Mouse (Mus musculus): ENCODE data around the gene Drd4.

Gene Drd4

DNA sequence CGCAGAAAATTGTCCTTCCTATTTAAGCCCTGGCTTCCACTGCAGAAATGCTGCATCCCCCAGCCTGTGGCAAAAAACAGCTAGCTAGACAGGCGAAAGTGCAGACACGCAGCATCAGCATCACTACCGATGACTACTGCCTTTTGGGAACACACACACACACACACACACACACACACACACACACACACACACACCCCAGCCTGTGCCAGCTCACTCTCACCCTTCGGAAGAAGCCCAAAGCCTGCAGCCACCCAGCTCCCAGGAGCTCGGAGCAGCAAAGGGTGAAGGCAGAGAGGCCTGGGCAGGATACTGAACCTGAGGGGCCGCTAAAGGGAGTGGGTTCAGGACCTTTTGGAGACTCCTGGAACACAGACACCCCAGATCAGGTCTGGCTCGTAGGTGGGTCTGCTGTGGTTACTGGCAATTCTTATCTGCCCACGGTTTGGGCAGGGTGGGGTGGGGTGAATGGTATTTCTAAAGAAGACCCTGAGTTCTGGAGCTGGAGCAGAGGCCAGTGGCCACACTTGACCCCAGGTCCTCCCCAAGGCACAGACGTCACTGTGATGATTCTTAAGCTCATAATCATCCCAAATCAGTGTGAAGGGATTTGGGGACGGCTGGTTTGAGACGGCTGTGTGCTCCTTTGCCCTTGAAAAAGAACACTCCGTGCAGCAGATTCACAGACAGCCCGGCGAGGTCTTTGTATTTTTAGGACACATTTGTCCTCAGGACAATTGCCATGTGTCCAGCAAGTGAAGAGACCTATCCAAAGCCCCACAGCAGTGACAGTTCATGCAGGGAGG lies 980 bp downstream of the Drd4 start:
- DNase-seq (ENCODE audit: low spot score in 2 of 2), result no peak

DNA sequence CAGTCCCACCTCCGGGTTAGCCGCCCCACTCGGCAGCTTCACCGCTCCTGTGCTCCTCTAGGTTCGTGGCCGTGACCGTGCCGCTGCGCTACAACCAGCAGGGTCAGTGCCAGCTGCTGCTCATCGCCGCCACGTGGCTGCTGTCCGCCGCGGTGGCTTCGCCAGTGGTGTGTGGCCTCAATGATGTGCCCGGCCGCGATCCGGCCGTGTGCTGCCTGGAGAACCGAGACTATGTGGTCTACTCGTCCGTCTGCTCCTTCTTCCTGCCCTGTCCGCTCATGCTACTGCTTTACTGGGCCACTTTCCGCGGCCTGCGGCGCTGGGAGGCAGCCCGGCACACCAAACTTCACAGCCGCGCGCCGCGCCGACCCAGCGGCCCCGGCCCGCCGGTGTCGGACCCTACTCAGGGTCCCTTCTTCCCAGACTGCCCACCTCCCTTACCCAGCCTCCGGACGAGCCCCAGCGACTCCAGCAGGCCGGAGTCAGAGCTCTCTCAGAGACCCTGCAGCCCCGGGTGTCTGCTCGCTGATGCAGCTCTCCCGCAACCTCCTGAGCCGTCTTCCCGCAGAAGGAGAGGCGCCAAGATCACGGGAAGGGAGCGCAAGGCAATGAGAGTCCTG lies 2.2 kb downstream of the Drd4 start:
- DNase-seq (ENCODE audit: low spot score in 2 of 2), result no peak

DNA sequence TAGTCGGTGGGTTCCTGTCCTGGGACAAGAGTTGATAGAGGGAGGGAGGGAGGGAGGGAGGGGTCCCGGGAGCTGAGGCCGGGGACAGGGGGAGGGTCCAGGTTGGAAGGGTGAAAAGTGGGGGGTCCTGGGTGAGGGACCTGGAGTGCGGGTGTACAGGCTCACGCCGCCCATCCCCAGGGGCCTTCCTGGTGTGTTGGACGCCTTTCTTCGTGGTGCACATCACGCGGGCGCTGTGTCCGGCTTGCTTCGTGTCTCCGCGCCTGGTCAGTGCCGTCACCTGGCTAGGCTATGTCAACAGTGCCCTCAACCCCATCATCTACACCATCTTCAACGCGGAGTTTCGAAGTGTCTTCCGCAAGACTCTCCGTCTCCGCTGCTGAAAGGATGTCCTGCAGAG lies 2.7 kb downstream of the Drd4 start:
- DNase-seq (ENCODE audit: low spot score in 2 of 2), result no peak

DNA sequence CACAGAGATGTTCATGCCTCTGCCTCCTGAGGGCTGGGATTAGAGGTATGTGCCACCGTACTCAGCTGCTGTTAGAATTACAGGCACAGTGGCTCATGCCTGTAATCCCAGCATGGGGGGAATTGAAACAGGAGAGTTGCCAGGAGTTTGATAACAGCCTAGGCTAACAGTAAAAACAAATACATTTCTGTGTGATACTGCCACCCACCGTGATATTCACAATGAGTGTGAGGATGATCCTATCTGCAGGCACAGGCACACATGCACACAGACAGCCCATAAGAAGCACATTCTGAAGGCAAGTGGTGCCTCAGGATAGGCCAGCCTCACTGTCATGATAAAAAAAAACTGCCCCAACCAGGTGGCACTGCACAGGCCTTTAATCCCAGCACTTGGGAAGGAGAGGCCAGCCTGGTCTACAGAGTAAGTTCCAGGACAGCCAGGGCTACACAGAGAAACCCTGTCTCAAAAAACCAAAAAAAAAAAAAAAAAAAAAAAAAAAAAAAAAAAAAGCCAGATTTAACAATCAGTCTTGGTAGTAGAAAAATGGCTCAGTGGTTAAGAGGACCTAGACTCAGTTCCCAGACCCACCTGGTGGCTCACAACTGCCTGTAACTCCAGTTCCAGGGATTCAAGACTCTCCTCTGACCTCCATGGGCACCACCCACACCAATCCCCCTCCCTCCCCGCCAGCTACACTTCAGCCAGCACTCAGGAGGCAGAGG lies 6.3 kb downstream of the Drd4 start:
- DNase-seq (ENCODE audit: low spot score in 2 of 2), result no peak

DNA sequence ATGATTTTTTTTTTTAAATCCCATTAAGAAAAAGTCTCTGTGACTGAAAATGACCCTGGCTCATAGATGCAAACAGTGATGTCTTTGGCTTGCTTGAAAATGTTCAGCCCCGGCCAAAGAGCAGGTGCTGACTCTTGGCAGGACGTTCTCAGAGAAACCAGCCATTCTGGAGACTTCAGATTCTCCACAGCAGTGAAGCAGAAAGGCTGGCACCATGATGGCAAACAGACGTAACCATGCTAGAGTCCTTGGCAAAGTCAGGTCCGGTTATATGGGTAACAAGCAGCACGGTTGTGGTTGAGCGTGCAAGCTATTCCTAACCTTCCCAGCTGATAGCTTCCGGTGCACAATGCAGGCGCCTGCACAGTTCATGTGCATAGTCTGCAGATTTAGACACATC lies 7.4 kb downstream of the Drd4 start:
- DNase-seq (ENCODE audit: low spot score in 2 of 2), result peak; percentile 36 to 53

DNA sequence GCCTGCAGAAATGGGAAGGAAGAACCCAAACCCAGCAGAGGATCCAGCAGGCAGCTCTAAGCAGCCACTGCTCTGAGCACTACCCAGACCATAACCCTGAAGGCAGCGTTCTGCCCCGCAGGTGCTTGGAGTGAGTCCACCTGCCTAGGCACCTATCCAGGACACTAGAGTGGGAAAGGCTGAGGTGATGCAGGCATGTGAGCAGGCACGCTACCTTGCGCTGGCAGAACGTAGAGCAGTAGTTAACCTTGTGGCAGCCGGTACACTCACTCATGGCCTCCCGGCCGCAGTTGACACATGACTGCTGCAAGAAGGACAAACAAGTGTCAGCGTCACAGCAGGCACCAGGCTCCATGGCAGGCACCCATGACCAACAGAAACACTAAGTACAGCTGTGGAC lies 9.6 kb downstream of the Drd4 start:
- DNase-seq (ENCODE audit: low spot score in 2 of 2), result no peak

DNA sequence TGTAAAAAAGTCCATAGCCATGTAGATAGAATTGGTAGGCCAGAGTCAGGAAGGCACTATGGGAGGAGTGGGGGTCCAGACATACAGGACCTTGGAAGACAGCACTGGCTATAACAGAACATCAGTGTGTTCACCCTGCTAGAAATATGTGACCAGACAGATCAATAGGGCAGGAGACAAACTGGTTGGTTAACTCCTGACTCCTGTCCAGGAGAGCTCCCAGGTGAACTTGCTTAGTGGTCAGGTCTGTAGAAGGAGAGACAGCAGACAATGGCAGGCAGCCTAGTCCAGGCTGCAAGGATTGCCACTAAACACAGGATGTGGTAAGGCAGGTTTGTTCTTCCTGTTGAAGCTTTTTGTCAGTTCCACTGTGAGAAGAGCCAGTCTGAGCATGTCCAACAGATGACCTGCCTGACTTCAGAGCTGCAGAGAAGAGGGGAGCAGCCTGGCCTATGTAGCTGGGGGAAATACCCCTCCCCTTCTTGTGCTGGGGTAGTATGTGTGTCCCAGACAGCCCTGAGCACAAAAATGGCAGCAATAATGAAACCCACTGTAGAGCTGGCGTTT lies 11.0 kb downstream of the Drd4 start:
- no peak for DNase-seq (ENCODE audit: low spot score in 2 of 2)

DNA sequence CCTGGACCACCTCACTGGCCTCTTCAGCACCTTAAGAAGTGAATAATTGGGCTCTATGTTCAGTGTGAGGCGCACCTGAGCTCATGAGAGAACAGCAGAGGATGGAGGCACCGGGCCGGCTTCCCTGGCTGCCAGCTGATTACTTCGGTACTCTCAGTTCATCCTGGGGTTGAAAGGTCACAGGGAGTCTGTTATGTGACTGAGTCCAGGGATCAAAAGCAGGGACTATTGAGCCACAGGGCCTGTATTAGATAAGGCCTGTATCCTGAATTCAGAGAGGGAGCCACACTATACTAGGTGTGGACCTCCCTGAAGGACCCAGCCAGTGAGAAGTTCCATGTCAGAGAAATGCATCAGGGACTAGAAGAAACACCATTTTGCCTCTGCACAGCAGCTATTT lies 12.7 kb downstream of the Drd4 start:
- no peak for DNase-seq (ENCODE audit: low spot score in 2 of 2)

DNA sequence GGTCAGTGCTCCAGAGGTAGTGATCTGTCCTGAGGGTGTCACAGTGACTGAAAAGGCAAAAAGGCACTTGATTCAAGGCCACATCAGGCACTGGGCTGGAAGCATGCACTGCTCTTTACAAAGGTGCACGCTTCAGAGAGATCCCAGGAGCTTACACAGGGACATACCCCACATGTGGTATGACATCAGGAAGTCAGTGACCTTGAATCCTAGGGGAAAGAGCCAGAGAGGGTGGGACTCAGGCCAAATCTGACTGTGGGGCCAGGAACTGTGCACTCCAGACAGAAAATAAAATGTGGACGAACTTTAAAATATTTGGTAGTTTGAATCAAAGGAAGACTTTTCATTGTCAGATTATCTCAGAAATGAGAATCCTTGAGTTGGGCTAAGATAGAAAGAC lies 22.6 kb downstream of the Drd4 start:
- no peak for DNase-seq (ENCODE audit: low spot score in 2 of 2)

DNA sequence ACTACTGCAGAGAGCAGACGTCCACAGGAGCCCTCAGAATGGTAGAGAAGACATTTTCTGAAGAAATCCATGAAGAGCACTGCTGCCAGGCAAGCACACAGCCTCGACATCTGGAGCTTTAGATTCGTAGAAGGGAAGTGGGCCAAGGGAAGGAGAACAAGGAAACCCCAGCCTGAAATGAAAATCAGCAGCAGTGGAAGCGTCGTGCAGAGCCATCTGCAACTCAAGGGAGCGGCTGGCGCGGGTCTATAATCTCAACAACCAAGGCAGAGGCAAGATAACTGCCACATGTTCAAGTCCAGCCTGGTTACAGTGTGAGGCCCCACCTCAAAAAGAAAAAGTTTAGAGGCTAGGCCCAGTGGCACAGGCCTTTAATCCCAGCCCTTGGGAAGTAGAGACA lies 23.3 kb downstream of the Drd4 start:
- peak; percentile 60 to 63 for DNase-seq (ENCODE audit: low spot score in 2 of 2)

DNA sequence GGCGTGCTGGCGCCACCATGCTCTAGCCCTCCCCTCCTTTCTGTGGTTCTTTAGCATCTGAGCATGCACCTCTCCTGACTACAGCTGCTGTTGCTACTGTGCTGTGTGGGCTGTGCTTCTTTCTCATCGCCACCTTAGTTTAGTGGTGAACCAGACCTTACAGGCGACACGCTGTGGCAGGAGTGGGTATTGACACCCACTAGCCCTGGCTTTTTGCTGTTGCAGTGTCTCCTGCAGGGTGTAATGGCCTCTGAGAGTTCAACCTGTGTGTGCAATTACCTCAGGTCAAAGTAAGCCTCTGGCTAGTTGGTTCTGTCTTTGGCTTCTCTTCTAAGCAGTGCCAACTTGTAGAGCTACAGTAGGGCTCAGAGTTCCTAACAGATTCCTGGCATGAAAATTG lies 24.2 kb downstream of the Drd4 start:
- DNase-seq (ENCODE audit: low spot score in 2 of 2), result no peak

DNA sequence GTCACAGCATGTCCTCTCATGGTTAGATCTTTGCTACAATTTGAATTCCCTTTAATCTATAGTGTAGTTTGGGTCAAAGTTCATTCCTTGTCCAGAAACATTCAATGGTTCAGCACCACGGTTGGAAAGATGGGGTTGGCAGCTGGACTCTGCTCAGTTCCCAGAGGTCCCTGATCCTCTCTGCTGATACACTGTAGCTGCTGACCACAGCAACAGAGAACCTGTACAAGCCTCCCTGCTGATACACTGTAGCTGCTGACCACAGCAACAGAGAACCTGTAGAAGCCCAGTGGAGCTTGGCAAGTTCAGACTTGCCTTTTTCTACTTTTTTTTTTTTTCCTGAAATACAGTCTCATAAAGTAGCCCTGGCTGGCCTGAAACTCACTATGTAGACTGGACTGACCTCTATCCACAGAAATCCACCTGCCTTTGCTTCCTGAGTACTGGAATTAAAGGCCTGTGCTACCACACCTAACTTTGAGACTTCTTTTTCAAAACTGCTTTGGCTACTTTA lies 25.9 kb downstream of the Drd4 start:
- DNase-seq (ENCODE audit: low spot score in 2 of 2), result no peak

DNA sequence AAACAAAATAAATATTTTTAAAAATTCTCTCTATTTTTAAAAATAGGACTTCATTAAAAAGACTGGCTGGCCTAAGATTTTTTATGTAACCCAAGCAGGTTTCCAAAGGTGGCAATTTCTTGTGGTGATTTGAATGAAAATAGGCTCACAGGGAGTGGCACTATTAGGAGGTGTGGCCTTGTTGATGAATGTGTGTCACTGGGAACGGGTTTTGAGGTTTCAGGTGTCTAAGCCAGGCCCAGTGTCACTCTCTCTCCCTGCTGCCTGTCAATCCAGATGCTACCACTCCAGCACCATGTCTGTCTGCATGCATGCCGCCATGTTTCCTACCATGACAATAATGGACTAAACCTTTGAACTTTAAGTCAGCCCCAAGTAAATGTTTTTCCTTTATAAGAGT lies 27.6 kb downstream of the Drd4 start:
- DNase-seq (ENCODE audit: low spot score in 2 of 2), result no peak

DNA sequence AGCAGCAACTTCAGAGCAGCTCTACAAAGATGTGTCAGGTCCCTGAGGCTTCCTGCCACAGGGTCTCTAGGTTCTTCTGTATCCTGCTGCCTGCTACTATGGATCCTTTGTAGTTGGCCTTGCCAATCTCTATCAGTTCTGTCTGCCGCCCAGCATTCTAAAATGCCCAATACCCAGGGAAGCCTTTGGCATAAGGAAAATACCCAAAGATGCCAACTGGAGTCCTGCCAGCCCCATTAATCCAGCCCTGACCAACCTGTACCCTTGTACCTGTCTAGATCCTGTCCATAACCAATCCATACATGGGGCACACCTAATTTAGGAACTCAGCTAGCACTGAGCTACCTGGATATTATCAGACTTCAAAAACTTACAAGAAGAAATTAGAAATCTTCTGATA lies 32.9 kb downstream of the Drd4 start:
- DNase-seq (ENCODE audit: low spot score in 2 of 2), result no peak

DNA sequence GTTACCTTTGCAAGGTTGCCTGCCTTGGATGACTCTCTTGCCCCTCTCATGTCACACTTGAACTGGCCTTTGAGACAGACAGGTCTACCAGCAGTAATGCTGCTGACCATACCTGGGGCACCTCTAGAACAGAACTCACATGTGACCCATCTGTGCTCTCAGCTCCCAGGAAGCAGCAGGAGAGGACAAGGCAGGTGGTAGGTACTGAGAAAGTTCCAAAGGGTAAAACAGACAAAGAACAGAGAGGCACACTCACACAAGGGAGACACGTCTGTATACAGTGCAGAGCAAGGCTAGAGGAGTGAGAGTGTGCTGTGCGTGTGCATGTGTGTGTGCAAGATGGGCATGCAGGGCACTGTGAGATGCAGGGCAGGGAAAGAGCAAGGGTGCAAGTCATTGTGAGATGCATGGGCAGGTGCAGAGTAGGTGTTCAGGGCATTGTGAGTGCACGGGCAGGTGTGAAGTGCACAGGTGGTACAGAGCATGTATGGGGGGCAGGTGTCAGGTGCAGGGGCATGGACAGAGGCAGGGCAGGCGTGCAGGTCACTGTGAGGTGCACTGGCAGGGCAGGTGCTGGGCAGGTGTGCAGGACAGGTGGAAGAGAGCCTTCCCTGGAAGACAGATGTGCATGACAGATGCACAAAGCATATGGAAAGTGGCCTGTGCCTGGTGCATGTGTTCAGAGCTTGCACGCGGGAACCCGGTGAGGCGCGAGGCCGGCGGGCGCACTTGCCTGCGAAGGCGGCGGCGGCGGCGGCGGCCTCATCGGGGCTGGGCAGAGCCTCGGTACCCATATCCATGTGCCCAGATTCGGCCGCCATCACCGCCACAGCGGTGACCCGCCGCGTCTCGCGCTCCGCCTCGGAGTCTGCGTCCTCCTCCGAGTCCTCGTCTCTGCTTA lies 35.0 kb downstream of the Drd4 start:
- DNase-seq (ENCODE audit: low spot score in 2 of 2), result peak; percentile 57 to 71

DNA sequence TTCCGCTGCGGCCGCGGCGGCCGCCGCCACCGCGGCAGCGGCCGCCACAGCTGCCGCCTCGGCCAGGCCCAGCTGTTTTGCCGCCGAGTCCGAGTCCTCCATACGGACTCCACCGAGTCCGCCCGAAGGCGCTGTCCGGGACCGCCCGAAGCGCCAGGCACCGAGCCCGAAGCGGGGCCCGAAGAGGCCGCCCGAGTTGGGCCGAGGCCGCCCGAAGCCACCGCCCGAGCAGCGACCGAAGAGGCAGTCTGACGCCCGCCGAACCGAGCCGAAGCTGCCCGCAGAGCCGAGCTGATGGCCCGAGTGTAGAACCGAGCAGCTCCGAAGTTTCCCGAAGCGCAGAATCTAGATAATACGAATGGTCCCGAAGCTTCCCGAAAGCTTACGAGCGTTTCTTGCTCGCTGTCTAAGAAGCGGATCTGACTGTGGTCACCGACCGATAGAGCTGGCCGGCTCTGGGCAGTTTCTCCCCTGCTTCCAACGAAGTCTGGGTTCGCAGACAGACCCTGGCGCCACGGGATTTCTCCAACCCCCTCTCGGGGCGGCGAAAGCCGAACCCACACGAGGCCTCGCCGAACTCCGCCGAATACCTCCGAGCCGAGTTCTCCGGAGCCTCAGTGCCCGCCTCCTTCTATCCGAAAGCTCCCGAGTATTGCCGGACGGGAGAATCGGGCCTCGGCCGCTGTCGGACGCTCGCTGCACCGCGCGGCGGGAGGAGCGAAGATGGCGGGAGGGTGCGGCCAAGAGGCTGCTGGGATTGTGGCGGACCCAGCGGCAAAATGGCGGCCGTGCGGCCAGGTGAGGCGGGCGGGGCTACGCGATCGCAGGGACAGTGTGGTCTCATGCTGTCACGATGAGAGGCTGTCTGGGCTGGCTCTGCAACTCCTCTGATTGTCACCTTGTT lies 35.9 kb downstream of the Drd4 start, which contains the start of the genes Deaf1 and Tmem80:
Gene Deaf1, minus strand, starts transcription at position 222 of the 904 bp plus-strand sequence.
Gene Tmem80, plus strand, starts transcription at position 271 of the 904 bp plus-strand sequence.
- DNase-seq (ENCODE audit: low spot score in 2 of 2), result peak; percentile 99 to 100

DNA sequence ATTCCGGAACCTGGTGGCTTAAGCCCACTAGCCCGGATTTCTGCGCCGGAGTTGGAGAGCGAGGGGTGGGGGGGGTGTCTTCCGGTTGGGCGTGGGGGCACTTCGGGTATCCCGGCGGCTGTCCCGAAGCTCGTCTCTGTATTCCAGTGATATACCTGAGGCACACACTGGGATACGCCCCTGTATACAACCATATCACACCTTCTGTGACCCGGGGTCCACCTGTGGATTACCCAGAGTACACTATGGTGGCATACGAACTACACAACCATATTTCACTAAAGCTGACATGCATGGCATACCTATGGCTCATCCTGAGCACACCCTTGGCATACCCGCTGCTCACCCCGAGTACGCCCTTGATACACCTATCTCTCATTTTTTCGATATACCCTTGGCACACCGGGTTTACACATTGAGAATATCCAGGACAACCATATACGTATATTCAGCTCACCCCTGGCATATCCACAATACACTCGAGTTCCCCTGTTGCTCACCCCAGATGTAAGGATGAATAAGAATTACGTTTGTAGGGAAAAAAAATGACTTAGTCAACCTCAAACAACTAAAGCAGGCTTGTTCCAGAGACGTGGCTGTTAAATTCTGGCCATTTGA lies 36.7 kb downstream of the Drd4 start:
- DNase-seq (ENCODE audit: low spot score in 2 of 2), result no peak

DNA sequence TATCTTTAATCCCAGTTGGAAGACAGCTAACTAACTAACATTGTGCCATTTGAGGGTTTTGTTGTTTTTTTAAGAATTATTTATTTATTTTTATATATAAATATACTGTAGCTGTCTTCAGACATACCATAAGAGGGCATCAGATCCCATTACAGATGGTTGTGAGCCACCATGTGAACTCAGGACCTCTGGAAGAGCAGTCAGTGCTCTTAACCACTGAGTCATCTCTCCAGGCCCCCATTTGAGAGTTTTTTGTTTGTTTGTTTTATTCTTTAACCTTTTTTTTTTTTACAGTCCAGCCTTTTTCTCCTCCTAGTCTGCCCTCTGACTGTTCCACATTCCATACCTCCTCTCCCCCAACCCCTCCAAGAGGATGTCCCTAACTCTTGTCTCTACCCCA lies 38.9 kb downstream of the Drd4 start:
- no peak for DNase-seq (ENCODE audit: low spot score in 2 of 2)

DNA sequence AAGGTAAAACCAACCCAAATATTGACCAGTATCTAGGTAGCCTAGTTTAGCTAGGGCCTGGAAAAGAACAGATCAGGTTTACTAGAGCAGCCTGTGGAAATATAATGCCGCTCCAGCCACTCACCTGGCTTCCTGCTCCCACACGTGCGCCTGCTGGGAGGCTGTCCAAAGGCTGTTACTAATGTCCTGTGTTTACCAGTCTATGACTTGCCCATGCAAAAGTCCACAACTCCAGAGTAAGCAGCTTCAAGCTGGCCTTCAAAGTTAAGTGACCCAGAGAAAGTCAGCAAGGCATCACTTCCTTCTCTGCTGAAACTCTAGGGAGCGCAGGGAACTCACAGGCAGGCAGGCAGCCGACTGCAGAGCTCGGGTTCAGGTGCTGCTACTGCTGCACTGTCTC lies 40.2 kb downstream of the Drd4 start:
- no peak for DNase-seq (ENCODE audit: low spot score in 2 of 2)
